Mouse (Mus musculus) megakaryocyte, embryonic 14.5 days (primary cell): ENCODE data around the gene BC048562. TPM values are rescaled to one million over a fixed set of nuclear protein-coding genes. Genes with fewer than 3 reads are reported as not detected.

ENCODE experiments used
- H3K27me3 ChIP-seq: replicated peaks from 2 replicates; pipeline ENCODE3; 2012; ENCODE audit warnings: inconsistent platforms
- H3K36me3 ChIP-seq: replicated peaks from 2 replicates; pipeline ENCODE3; 2012; ENCODE audit warnings: low read length, inconsistent platforms, mixed read lengths
- H3K4me1 ChIP-seq: 2 replicates; pipeline ENCODE4 v1.6.1; 2012; ENCODE audit warnings: inconsistent platforms
- H3K4me3 ChIP-seq: replicated peaks from 2 replicates; pipeline ENCODE3; 2012; ENCODE audit warnings: moderate library complexity, mild to moderate bottlenecking, inconsistent platforms
- H3K9me3 ChIP-seq: 2 replicates; pipeline ENCODE4 v1.6.1; 2012; ENCODE audit warnings: inconsistent platforms
- FLI1 ChIP-seq: IDR thresholded peaks from 2 replicates; pipeline ENCODE4 v1.6.1; 2012; ENCODE audit warnings: low read length, inconsistent platforms, mixed read lengths
- GATA1 ChIP-seq: IDR thresholded peaks from 3 replicates; pipeline ENCODE4 v1.6.1; 2012; ENCODE audit warnings: mixed read lengths, low read length, inconsistent platforms, borderline replicate concordance
- polyA plus RNA-seq: library from polyadenylated mRNA; stranded (reverse); fragments of >175 nt; gene quantifications from 2 replicates; pipeline ENCODE4 v1.2.3, GENCODE M21; 2012; ENCODE audit warnings: low replicate concordance; ENCODE audit not compliant: insufficient read depth

The BC048562 gene
- polyA plus RNA-seq, 1 experiment: not detected

DNA sequence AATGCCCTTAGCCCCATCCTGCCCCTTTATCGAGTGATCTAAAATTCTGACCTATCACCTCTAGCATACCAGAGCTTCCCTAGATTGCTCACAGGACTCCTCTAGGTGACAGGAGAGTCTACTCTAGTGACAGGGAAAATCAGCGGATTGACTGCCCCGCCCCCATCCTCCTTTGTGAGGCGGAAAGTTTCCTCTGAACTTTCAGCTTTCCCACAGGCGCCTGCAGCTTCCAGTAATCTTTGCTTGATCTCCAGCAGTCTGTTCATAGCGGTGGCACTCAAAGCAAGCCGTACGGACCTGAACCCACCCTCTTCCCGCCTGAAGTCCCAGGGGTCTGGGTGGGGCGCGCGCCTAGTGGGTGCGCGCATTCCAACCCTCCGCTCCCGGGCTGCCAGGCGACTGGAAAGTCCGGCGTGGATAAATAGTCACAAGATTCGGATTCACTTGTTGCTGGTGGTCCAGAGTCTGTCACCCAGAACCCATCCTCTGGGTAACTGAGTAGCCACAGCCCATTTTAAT, 42.4 kb downstream of the BC048562 start:
- Histone ChIP-seq H3K27me3 (peaks cover 61% of the 10 kb centered on the region), H3K4me1 (peaks cover 28% of the 10 kb centered on the region), H3K4me3 (peak overlapping the region; percentile 75), H3K9me3 (no peaks in the 10 kb centered on the region), H3K36me3 (no peaks in the 10 kb centered on the region)
- no peak for TF ChIP-seq FLI1
- TF ChIP-seq GATA1: no peak

DNA sequence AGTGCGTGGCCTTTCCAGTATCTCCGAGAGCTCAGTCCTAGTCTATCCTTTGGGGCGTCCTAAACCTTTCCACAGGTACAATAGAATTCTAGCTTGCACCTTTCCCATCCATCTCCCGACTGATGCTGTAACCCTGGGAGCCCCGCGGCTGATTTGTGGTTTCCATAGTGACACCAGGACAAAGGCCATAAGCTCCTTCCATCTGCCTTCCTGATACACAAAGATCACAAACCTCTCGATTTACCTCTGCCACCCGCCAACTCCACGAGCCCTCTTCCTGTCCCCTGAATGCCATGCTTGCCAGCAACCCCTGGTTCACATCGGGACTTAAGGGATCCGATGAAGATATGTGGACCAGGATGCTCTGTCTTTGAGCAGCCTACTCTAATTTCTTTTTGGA, 43.0 kb downstream of the BC048562 start:
- H3K4me3 ChIP-seq: peak overlapping the region; percentile 75
- TF ChIP-seq GATA1 (no peak), FLI1 (no peak)
- H3K9me3 ChIP-seq: no peaks in the 10 kb centered on the region
- peaks cover 65% of the 10 kb centered on the region for H3K27me3 ChIP-seq
- H3K36me3 ChIP-seq: no peaks in the 10 kb centered on the region
- peaks cover 32% of the 10 kb centered on the region for H3K4me1 ChIP-seq

DNA sequence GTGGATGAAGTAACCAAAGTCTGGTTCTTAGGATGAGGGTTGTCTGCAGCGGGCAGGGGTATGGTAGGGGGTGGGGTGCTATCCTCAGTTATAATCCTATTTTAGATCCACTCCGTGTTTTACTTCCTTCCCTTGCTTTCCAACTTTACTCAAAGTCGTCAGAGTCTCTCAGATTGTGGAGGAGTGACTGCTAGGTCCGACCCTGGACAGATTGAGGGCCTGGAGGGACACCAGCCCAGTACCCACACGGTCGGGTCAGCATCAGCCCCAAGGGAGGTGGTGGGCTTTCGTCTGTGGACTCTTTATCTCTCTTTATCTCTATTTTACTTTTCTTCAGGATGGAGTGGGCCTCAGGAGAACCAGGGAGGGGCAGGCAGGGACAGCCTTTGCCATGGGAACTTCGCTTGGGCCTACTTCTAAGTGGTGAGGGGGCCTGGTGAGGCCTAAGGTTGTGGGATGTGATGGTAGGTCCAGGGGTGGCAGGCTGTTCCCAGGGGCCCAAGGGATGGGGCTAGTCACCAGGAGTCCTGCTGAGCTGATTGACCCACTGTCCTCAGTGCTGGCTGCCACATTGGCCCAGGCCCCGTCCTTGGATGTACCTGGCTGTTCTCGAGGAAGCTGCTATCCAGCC, 43.6 kb downstream of the BC048562 start, which contains the start of gene Lamb2:
Gene Lamb2 (plus strand): TSS at position 16 of the 631 bp plus-strand sequence.
- H3K4me1 ChIP-seq: peaks cover 30% of the 10 kb centered on the region
- no peaks in the 10 kb centered on the region for H3K9me3 ChIP-seq
- H3K4me3 ChIP-seq: peak within 1 kb of the TSS; percentile 75
- peaks cover 65% of the 10 kb centered on the region for H3K27me3 ChIP-seq
- TF ChIP-seq FLI1: no peak
- no peak for TF ChIP-seq GATA1
- H3K36me3 ChIP-seq: no peaks in the 10 kb centered on the region

DNA sequence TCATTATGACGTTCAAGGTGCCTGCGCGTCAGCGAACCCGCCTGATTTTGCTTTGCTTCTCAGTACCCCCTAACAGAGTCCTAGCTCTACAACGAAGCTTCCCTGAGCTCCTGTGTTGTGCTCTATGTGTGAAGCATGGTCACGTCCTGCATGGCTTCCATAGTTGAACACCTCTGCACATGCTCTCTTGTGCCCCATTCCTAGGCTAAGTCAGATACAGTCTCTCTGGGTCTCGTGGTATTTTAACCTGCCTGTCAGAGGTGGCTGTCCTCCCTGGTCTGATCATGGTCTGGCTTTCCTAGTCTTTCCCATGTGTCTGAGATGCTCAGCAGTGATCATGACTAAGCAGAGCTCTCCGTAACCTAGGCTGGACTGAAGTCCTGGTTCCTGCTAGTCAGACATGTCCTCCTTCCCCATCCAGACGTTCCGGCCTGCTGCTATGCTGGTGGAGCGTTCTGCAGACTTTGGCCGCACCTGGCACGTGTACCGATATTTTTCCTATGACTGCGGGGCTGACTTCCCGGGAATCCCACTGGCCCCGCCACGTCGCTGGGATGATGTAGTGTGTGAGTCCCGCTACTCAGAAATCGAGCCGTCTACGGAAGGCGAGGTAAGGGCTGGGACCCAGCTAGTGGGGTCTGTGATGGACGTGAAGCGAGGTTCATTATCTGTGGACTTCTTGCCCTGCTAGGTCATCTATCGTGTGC, 44.7 kb downstream of the BC048562 start:
- TF ChIP-seq FLI1 (no peak), GATA1 (no peak)
- H3K9me3 ChIP-seq: no peaks in the 10 kb centered on the region
- no peak overlapping the region for H3K4me3 ChIP-seq
- H3K36me3 ChIP-seq: no peaks in the 10 kb centered on the region
- H3K4me1 ChIP-seq: peaks cover 30% of the 10 kb centered on the region
- H3K27me3 ChIP-seq: peaks cover 76% of the 10 kb centered on the region

DNA sequence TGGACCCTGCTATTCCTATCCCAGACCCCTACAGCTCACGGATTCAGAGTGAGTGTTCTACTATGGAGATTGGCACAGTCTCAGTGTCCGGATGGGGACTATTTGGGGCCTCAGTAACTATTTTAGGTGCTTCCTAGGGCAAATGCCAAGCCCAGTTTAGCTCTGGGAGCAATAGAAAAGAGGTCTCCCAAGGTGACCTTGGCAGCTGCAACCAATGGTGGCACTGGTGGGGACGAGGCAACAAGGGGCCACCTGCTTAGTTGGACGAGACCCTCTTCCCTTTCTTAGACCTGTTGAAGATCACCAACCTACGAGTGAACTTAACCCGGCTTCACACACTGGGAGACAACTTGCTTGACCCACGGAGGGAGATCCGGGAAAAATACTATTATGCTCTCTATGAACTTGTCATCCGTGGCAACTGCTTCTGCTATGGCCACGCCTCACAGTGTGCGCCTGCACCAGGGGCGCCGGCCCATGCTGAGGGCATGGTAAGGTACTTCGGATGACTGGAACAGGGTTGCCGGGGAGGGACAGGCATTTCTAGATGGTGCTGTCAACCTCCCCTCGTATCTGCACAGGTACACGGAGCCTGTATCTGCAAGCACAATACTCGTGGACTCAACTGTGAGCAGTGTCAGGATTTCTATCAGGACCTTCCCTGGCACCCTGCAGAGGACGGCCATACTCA, 45.4 kb downstream of the BC048562 start:
- Histone ChIP-seq H3K9me3 (no peaks in the 10 kb centered on the region), H3K27me3 (peaks cover 79% of the 10 kb centered on the region), H3K4me1 (peaks cover 30% of the 10 kb centered on the region), H3K36me3 (no peaks in the 10 kb centered on the region), H3K4me3 (no peak overlapping the region)
- no peak for TF ChIP-seq GATA1
- no peak for TF ChIP-seq FLI1

DNA sequence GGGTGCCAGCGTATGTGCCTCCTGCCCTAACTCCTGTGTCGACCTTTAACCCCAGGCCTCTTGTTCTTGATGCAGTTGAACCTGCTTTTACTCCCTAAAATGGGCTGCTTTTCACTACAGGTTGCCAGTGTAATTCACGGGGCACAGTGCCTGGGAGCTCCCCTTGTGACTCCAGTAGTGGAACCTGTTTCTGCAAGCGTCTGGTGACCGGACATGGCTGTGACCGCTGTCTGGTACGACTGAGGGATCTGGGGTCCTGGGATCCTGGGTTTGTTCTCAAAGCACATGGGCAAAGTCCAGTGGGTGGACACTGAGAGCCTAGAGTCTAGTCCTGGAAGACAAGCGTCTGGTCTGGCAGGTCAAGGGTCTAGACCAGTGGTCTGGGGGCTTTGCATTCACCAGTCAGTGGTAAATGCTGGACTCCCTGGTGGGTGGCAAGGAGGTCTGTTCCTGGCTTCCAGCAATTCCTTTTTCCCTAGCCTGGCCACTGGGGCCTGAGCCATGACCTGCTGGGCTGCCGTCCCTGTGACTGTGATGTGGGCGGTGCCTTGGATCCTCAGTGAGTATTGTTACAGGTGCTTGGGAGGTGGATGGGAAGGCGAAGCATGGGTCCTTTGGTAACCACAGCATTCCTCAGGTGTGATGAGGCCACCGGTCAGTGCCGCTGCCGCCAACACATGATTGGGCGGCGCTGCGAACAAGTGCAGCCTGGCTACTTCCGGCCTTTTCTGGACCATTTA, 46.9 kb downstream of the BC048562 start:
- no peak for TF ChIP-seq FLI1
- TF ChIP-seq GATA1: no peak
- Histone ChIP-seq H3K4me1 (peaks cover 26% of the 10 kb centered on the region), H3K4me3 (no peak overlapping the region), H3K27me3 (peaks cover 76% of the 10 kb centered on the region), H3K9me3 (no peaks in the 10 kb centered on the region), H3K36me3 (no peaks in the 10 kb centered on the region)

DNA sequence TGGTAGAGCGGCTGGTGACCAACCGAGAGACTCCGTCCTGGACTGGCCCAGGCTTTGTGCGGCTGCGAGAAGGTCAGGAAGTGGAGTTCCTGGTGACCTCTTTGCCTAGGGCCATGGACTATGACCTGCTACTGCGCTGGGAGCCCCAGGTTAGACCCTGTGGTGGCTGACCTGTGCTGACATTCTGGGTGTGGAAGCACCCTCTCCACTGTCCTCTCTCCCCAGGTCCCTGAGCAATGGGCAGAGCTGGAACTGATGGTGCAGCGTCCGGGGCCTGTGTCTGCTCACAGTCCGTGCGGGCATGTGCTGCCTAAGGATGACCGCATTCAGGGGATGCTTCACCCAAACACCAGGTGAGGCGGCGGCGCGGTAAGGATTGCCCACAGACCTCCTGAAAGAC, 47.7 kb downstream of the BC048562 start:
- H3K36me3 ChIP-seq: no peaks in the 10 kb centered on the region
- TF ChIP-seq GATA1: no peak
- TF ChIP-seq FLI1: no peak
- no peak overlapping the region for H3K4me3 ChIP-seq
- no peaks in the 10 kb centered on the region for H3K9me3 ChIP-seq
- peaks cover 70% of the 10 kb centered on the region for H3K27me3 ChIP-seq
- H3K4me1 ChIP-seq: peaks cover 21% of the 10 kb centered on the region

DNA sequence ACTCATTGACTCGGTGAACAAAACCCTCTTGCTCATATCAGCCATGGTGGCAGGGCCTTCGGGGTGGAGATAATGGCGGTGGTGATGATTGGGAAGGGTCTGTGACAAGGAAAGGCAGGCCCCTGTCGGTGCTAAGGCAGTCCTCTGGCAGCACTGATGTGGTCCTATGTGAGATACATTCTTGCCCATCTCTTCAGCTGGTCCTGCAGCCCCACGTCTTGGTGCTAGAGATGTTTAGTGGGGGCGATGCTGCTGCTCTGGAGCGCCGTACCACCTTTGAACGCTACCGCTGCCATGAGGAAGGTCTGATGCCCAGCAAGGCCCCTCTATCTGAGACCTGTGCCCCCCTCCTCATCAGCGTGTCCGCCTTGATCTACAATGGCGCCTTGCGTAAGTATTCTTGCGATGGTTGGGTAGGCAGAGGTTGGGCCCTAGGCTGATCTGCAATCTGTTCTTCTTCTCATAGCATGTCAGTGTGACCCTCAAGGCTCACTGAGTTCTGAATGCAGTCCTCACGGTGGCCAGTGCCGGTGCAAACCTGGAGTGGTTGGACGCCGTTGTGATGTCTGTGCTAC, 49.1 kb downstream of the BC048562 start:
- Histone ChIP-seq H3K36me3 (no peaks in the 10 kb centered on the region), H3K4me1 (peaks cover 21% of the 10 kb centered on the region), H3K4me3 (no peak overlapping the region), H3K9me3 (no peaks in the 10 kb centered on the region), H3K27me3 (peaks cover 57% of the 10 kb centered on the region)
- TF ChIP-seq FLI1 (no peak), GATA1 (no peak)

DNA sequence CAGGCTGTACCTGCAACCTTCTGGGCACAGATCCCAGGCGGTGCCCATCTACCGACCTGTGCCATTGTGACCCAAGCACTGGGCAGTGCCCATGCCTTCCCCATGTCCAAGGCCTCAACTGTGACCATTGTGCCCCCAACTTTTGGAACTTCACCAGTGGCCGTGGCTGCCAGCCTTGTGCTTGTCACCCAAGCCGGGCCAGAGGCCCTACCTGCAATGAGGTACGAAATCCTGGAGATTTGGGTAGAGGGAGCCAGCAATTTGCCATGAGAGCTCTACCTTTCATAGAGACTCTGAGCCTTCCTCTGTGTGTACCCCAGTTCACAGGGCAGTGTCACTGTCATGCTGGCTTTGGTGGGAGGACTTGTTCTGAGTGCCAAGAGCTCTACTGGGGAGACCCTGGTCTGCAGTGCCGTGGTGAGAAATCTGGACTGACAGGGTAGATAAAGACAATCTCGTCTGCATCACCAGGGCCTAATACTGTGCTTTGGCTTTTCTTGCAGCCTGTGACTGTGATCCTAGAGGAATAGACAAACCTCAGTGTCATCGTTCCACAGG, 50.8 kb downstream of the BC048562 start:
- H3K4me3 ChIP-seq: no peak overlapping the region
- TF ChIP-seq GATA1: no peak
- TF ChIP-seq FLI1: no peak
- H3K27me3 ChIP-seq: peaks cover 42% of the 10 kb centered on the region

More for the DNA sequence above, 50.8 kb downstream of the BC048562 start:
- H3K9me3 ChIP-seq: no peaks in the 10 kb centered on the region
- peaks cover 2% of the 10 kb centered on the region for H3K36me3 ChIP-seq
- H3K4me1 ChIP-seq: peaks cover 30% of the 10 kb centered on the region
